Mouse (Mus musculus) kidney, embryonic 16.5 days (tissue): ENCODE results near the gene Gsn. TPM values are rescaled to one million over a fixed set of nuclear protein-coding genes. Genes with fewer than 3 reads are reported as not detected.
A peak's percentile ranks its signal among the peaks of the same experiment; 100 is the strongest.

Source experiments
- ATAC-seq: fragments of 200-750 bp; cut with Nextera tagmentation; 2 replicates; pipeline ENCODE4 v1.8.0; 2017; ENCODE audit warnings: moderate TSS enrichment; ENCODE audit not compliant: low FRiP score, low TSS enrichment
- H3K27ac ChIP-seq: fragments of 300-500 bp; sonication (generic); 2 replicates; pipeline ENCODE4 v1.5.1; 2014; ENCODE audit warnings: low read length
- H3K27me3 ChIP-seq: fragments of 300-500 bp; sonication (generic); 2 replicates; pipeline ENCODE4 v1.6.1; 2014; ENCODE audit warnings: low read length, control low read depth, mixed read lengths; ENCODE audit not compliant: insufficient read depth
- H3K36me3 ChIP-seq: fragments of 300-500 bp; sonication (generic); 2 replicates; pipeline ENCODE4 v1.6.1; 2014; ENCODE audit warnings: low read length, control low read depth, mixed read lengths; ENCODE audit not compliant: insufficient read depth
- H3K4me1 ChIP-seq: fragments of 300-500 bp; sonication (generic); 2 replicates; pipeline ENCODE4 v1.6.1; 2014; ENCODE audit warnings: low read length, control low read depth, mixed read lengths; ENCODE audit not compliant: insufficient read depth
- H3K4me2 ChIP-seq: fragments of 300-500 bp; sonication (generic); replicated peaks from 2 replicates; pipeline ENCODE4 v1.6.1; 2014; ENCODE audit warnings: low read depth, low read length
- H3K4me3 ChIP-seq: fragments of 300-500 bp; sonication (generic); 2 replicates; pipeline ENCODE4 v1.5.1; 2014; ENCODE audit warnings: mild to moderate bottlenecking, low read length
- H3K9ac ChIP-seq: fragments of 300-500 bp; sonication (generic); replicated peaks from 2 replicates; pipeline ENCODE4 v1.6.1; 2014; ENCODE audit warnings: low read length
- H3K9me3 ChIP-seq: fragments of 300-500 bp; sonication (generic); 2 replicates; pipeline ENCODE4 v1.6.1; 2016; ENCODE audit warnings: low read length, control low read depth
- WGBS: fragments of 180-500 bp; shearing (Covaris S2); extraction: QIAGEN DNeasy Blood & Tissue Kit; methylation state at CpG from one replicate; pipeline ENCODE4 v1.1.7; 2014; 5-methylcytosine and 5-hydroxymethylcytosine counted together
- polyA plus RNA-seq: library from polyadenylated mRNA; unstranded; fragments of >200 nt; fragmentation: Nextera tagmentation; extraction: Ambion mirVana; gene quantifications from 2 replicates; pipeline ENCODE4 v1.2.1, GENCODE M21; 2015

Gene Gsn
- polyA plus RNA-seq, 1 experiment from 2014 or later, result 165 TPM

DNA sequence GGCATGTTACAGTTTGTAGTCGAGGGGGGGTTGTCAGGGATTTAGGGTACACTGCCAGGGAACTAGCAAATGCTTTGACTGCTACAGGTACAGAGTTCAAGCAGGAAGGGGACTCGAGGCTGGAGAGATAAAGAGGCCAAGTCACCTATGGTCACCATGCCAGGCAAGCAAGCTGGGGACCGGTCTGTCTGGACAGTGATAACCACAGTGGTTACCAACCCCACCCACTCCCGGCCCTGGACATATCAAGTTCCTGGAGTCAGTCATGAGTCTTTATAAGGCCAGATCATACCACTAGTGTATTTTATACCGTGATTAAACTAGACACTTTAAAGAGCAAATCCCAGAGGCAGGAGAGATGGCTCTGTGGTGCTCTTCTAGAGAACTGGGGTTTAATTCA, 8.4 kb upstream of the Gsn start:
- H3K36me3 ChIP-seq, result no peaks in the 10 kb centered on the region
- H3K4me1 ChIP-seq, result peaks cover 4% of the 10 kb centered on the region
- WGBS, result 63% methylated on average over 5 of the region's 5 CpGs
- H3K4me3 ChIP-seq, result no peak overlapping the region
- no peaks in the 10 kb centered on the region for H3K27me3 ChIP-seq
- H3K9me3 ChIP-seq, result peaks cover 4% of the 10 kb centered on the region; the same call in 1 of the 2 replicates
- H3K27ac ChIP-seq, result no peak overlapping the region
- H3K9ac ChIP-seq, result no peak overlapping the region
- ATAC-seq, result no peak
- no peak overlapping the region for H3K4me2 ChIP-seq

DNA sequence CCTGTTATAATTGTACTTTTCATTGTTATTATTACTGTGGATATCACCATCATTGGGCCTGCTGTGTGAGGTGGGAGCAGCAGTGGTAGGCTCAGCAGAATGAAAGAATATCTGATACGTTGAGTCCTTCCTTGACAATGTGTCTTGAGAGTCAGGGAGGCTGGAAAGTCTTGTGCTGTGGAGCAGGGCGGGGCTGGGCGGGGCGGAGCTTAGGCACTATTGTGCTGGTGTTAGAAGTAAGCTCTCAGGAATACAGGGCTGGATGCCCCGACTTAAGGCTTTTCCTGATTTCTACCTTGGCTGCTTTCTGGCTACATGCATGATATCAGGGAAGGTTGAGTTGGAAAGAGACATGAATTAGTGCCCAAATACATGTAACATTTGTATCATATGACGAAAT, 3.4 kb upstream of the Gsn start:
- WGBS, result 30% methylated on average over 6 of the region's 6 CpGs
- no peaks in the 10 kb centered on the region for H3K9me3 ChIP-seq
- no peak for ATAC-seq

DNA sequence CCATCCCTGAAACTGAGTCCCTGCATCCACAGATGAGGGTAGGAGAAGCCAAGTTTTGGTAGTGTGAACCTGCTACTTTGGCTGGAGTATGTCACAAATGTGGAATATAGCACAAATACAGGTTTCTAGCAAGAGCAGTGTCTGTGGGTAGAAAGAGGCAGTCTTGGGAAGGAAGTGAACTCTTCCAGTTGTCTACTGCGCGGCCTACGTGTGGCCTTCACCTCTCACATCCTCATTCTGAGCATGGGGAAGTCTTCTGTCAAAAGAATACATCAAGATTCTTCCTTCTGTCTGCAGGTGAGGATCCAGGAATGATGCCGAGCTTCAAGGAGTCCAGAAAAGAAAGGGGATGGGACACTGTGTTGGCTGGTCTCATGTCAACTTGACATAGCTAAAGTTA, 2.4 kb upstream of the Gsn start:
- no peaks in the 10 kb centered on the region for H3K9me3 ChIP-seq
- H3K36me3 ChIP-seq, result no peaks in the 10 kb centered on the region
- no peak overlapping the region for H3K27ac ChIP-seq
- no peak overlapping the region for H3K4me3 ChIP-seq
- H3K4me1 ChIP-seq, result peaks cover 33% of the 10 kb centered on the region
- no peak overlapping the region for H3K9ac ChIP-seq
- 86% methylated on average over 4 of the region's 4 CpGs for WGBS
- no peak overlapping the region for H3K4me2 ChIP-seq
- H3K27me3 ChIP-seq, result no peaks in the 10 kb centered on the region
- no peak for ATAC-seq

More for the DNA sequence above, 3.4 kb upstream of the Gsn start:
- Histone ChIP-seq H3K4me1 (peaks cover 23% of the 10 kb centered on the region), H3K27ac (no peak overlapping the region), H3K9ac (no peak overlapping the region), H3K36me3 (no peaks in the 10 kb centered on the region), H3K4me2 (no peak overlapping the region), H3K27me3 (no peaks in the 10 kb centered on the region), H3K4me3 (no peak overlapping the region)

DNA sequence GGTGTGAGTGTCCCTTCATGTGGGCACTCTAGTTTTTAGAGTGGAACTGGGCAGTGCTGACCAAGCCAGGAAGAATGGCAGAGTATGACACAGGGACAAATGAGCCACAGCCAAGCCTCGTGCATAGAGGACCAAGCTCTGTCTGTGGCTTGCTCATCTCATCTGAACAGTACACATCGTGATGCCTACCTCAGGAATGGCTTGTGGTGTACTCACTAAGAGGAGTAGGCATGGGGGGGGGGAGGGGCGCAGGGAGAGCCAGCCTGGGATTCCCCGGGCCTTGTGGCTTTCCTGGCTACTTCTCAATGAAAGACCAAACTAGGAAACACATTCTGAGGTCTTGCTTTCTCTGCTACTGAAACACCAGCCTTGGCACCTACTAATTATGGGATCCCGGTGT, 1.2 kb upstream of the Gsn start:
- H3K36me3 ChIP-seq, result no peaks in the 10 kb centered on the region
- no peak for ATAC-seq
- no peak overlapping the region for H3K9ac ChIP-seq
- H3K4me2 ChIP-seq, result no peak overlapping the region
- H3K27ac ChIP-seq, result no peak overlapping the region
- 74% methylated on average over 5 of the region's 5 CpGs for WGBS
- H3K4me1 ChIP-seq, result peaks cover 46% of the 10 kb centered on the region
- no peak overlapping the region for H3K4me3 ChIP-seq
- no peaks in the 10 kb centered on the region for H3K9me3 ChIP-seq
- no peaks in the 10 kb centered on the region for H3K27me3 ChIP-seq

DNA sequence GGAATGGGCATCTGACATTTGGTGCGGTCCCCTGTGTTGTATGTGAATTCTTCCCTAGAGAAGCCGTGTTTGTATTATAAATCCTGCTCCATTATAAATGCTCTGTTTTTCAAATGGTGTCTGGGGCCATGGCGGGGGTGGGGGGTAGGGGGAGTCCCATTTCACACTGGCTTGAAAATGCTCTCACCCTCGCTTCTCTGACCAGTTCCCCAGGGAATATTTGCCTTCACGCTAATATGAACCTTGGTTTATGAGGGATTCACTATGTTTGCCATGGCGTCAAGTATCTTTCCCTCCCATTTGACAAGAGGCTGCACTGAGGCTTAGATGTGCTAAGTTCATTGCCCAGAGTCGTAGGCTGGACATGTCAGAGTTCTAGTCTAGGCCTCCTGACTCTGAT, 718 bp upstream of the Gsn start:
- Histone ChIP-seq H3K36me3 (no peaks in the 10 kb centered on the region), H3K4me2 (peak overlapping the region; percentile 88), H3K9me3 (no peaks in the 10 kb centered on the region), H3K27ac (no peak overlapping the region), H3K9ac (peak overlapping the region; percentile 78), H3K4me1 (peaks cover 48% of the 10 kb centered on the region), H3K27me3 (no peaks in the 10 kb centered on the region), H3K4me3 (peak overlapping the region; percentile 65; the same call in 1 of the 2 replicates)
- no peak for ATAC-seq
- 70% methylated on average over 7 of the region's 7 CpGs for WGBS

DNA sequence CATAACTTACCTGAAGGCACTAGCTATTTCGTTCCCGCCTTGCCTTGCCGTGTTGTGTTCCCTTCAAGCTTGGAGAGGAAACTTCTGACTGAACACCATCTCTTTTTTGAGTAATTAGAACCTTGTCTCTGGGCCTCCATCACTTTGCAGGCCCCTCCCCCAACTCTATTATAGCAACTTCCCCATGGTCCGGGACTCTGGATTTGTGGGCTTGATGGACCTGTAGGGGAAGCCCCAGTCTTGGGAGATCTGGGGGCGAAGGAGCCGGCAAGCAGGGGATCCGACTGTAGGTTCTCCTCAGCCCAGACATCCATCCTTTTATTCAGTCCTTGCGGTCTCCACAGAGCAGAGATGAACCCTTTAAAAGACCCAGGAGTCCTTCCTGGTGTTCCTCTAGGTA, 752 bp downstream of the Gsn start:
- no peak overlapping the region for H3K27ac ChIP-seq

DNA sequence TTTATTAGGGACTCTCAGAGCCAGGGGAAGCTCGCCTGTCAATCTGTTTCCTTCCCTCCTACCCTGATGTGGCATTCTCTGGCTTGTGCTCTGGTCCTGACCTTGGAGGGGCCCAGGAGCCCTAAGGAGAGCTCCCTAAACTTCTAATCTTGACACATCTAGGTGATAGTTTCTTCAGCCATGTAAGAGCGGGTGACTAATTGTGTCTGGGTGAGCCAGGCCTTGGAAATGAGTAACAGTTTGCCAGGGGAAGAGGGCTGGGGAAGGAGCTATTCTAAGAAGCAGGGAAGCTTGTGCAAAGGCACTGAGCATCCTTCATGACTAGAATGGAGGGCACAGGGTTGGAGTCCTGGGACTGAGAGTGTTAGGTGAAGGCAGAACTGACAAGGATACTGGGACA, 1.7 kb downstream of the Gsn start:
- H3K4me1 ChIP-seq, result peaks cover 48% of the 10 kb centered on the region
- WGBS, result 75% methylated on average over 2 of the region's 2 CpGs
- no peaks in the 10 kb centered on the region for H3K36me3 ChIP-seq
- no peak overlapping the region for H3K27ac ChIP-seq
- ATAC-seq, result no peak
- H3K27me3 ChIP-seq, result no peaks in the 10 kb centered on the region
- no peaks in the 10 kb centered on the region for H3K9me3 ChIP-seq
- H3K9ac ChIP-seq, result no peak overlapping the region; the same call in 1 of the 2 replicates
- H3K4me2 ChIP-seq, result 0 out of 2 replicates have a peak overlapping the region, but pooled peaks have one; percentile 88
- no peak overlapping the region for H3K4me3 ChIP-seq

More for the DNA sequence above, 752 bp downstream of the Gsn start:
- Histone ChIP-seq H3K9ac (peak overlapping the region; percentile 78), H3K36me3 (no peaks in the 10 kb centered on the region), H3K27me3 (no peaks in the 10 kb centered on the region), H3K4me1 (peaks cover 48% of the 10 kb centered on the region), H3K4me2 (peak overlapping the region; percentile 88), H3K4me3 (peak overlapping the region; percentile 65), H3K9me3 (no peaks in the 10 kb centered on the region)
- ATAC-seq, result no peak
- 45% methylated on average over 8 of the region's 8 CpGs for WGBS

DNA sequence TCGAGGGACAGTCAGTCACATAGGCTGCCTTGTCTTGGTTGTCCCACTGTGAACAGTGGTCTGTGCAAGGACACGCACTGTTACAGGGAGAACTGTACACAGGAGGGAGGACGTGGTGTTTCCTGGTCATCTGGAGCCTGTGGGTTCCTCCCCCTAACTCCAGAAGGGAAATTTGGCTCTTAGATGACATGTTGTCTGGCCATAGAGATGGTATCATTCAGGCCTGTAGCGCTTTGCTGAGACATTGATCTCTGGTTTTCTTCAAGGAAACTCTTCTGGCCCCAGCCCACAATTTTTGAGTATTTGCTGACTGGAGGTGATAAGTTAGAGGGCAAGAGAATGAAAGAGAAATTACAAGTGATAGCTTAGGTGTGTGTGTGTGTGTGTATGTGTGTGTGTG, 2.4 kb downstream of the Gsn start:
- ATAC-seq, result no peak

DNA sequence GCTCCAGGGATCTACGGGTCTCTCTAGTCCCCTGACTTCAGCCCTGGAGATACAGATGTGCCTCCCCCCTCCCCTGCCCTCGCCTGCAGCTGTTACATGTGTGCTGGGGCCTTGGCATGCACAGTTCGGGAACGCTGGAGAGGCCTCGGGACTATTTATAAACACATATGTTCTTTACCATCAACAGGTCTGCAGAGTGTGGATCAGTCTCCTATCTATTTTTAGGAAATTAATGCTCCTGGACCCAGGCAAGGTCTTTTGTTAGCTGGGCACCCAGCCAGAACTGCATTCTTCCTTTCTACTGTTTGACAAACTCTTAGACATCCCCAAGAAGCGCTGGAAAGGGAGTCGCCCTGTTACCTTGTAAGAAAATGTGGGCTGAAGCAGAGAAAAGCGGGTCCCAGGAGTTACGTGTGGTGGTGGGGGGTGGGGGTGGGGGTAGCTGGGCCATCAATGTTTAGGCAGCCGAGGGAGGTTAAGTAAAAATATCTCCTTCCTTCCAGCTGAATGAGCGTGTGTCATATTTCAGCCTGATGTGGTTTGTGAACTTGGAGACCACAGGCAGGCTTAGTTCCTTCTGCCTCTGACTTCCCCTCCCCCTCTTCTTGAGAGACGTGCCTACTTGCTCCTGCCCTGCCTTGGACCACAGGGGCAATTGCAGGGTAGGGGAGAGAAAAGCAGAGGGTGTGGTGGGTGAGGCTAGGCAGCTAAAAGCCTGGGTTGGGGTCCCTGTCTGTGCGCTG, 3.3 kb downstream of the Gsn start:
- ATAC-seq, result no peak
- Histone ChIP-seq H3K27ac (peak overlapping the region; percentile 74), H3K9ac (0 out of 2 replicates have a peak overlapping the region, but pooled peaks have one; percentile 9), H3K27me3 (no peaks in the 10 kb centered on the region), H3K9me3 (no peaks in the 10 kb centered on the region), H3K4me1 (peaks cover 48% of the 10 kb centered on the region), H3K4me2 (peak overlapping the region; percentile 28), H3K36me3 (no peaks in the 10 kb centered on the region), H3K4me3 (no peak overlapping the region)
- 19% methylated on average over 13 of the region's 13 CpGs for WGBS

More for the DNA sequence above, 2.4 kb downstream of the Gsn start:
- Histone ChIP-seq H3K4me2 (no peak overlapping the region), H3K36me3 (no peaks in the 10 kb centered on the region), H3K27ac (no peak overlapping the region; the same call in 1 of the 2 replicates), H3K4me1 (peaks cover 48% of the 10 kb centered on the region), H3K4me3 (no peak overlapping the region), H3K9me3 (no peaks in the 10 kb centered on the region), H3K27me3 (no peaks in the 10 kb centered on the region), H3K9ac (no peak overlapping the region)
- 58% methylated on average over 4 of the region's 4 CpGs for WGBS

DNA sequence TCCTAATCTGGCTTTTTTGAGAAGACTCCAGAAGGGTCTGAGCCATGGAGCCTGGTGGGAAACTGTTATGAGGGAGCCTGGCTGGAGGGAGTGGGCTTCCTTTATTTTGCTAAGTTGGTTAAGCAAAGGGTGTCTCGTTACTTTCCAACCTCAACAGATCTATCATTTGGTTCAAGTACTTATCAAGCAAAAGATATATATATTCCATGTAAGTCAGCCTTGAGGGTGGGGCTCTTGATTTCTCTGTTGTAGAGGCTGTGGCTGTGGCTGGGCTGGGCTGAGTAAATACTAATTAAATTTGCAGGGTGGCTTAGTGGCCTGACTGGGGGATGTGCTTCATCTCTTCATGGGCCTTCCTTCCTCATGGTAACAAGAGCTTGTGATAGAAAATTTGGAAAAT, 4.1 kb downstream of the Gsn start:
- H3K4me1 ChIP-seq, result peaks cover 47% of the 10 kb centered on the region

More for the DNA sequence above, 4.1 kb downstream of the Gsn start:
- Histone ChIP-seq H3K36me3 (no peaks in the 10 kb centered on the region), H3K4me3 (no peak overlapping the region), H3K4me2 (0 out of 2 replicates have a peak overlapping the region, but pooled peaks have one; percentile 0), H3K9me3 (no peaks in the 10 kb centered on the region), H3K27ac (no peak overlapping the region), H3K27me3 (no peaks in the 10 kb centered on the region), H3K9ac (no peak overlapping the region)
- no peak for ATAC-seq
- WGBS, result 39% methylated on average over 1 of the region's 1 CpGs
